Mouse (Mus musculus): ENCODE data around the gene Rbpjl. TPM values are rescaled to one million over a fixed set of nuclear protein-coding genes. Genes with fewer than 3 reads are reported as not detected.
A peak's percentile ranks its signal among the peaks of the same experiment; 100 is the strongest.

Gene Rbpjl
- total RNA-seq, 2 experiments from 2014 or later, result 0.24 to 0.40 TPM

DNA sequence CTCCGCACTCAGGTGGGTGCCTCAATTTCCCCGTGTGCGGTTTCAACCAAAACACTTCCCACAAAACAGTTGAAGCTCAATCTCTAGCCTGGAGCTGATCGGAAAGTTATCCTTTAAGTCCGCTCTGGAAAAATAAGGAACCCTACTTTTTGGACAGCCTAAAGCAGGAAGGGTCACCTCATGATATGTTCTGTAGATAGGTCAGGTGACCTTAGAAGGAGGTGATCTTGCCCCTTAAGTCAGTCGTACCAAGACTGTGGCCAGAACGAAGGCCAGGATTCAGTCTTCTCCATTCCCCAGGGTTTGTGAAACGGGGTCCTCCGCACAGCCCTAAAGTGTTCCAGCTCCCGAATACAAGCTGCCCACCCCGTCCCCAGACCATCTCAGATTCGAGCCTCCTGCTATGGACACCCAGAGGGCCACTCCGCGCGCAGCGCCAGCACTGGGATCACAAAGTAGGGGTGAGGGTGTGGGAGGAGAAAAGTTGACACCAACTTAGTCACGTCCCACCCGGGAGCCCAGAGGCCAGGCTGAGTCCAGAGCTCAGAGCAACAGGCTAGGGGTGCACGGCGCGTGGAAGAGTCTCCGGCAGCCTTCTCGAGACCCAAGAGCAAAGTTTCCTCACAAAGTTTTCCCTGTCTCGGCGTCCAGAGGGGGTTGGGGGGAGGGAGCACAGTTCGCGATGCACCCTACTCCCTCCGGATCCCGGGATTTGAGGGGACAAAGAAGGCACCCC lies 39.5 kb downstream of the Rbpjl start:
- DNase-seq, result no peak
- intact Hi-C loops (cut with DNase I), result no loop called here

DNA sequence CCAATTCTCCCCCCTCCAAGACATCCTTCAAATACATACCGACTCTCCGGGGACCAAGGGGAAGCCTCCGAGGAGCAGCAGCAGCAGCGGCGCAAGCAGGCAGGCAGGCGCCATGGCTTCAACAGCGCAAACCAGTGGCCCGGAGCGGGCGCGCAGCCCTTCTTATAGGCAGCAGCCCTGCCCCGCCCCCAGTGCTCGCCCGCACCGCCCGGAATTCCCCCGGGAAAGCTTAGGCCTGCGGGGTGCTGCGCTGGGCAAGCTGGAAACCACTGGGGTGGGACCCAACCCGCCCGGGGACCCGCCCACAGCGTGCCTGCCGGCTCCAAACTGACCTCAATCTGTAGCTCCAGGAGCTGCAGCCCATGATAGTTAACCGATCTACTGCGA lies 40.1 kb downstream of the Rbpjl start:
- peak; percentile 70 for DNase-seq
- intact Hi-C loops (cut with DNase I), result no loop called here

GRCm38 (mm10) chr2:164443460-164444000 lies 40.6 kb downstream of the Rbpjl start, which contains the start of gene Sdc4:
TSS of gene Sdc4 (minus strand) at chr2:164443887.
- no peak for DNase-seq
- intact Hi-C loops (cut with DNase I), result no loop called here

DNA sequence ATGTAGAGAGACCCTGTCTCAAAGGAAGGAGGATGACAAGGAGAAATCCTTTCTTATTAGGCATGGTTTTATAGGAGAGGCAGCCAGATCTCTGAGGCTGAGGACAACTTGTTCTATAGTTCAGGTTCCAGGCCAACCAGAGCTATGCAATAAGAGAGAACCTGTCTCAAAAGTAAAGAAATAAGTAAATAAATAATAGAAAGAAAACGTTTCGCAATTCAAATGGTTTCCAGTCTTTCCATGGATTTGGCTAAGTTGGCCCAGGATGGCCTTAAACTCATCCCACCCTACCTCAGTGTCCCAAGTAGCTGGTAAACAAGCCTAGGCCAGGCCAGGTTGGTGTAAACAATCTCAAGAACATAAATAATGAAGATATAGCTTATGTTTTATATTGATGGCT lies 41.8 kb downstream of the Rbpjl start:
- no peak for DNase-seq
- intact Hi-C loops (cut with DNase I), result no loop called here

DNA sequence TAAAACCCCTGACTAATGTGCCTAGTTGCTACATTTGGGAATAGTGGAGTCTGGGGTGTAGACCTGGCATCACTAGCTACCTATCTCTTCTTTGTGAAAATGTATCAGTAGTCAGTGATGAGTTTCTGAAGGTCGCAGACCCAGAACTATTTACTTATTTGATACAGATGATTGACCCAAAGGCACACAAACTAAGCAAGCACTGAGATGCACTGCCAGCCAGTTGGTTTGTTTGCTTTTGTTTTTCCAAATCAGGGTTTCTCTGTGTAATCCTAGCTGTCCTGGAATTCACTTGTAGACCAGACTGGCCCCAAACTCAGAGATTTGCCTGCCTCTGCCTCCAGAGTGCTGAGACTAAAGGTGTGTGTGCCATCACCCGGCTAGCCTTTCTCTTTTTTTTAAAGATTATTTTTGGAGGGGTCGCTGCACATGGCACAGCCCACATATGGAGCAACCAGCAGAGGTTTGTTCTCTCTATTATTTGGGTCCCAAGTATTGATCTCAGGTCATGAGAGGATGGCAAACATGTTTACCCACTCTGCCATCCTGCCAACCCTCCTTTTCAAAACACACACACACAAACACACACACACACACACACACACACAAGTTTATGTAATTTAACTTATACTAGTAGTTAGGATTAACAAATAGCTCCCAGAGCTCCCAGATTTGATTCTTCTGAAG lies 42.6 kb downstream of the Rbpjl start:
- intact Hi-C loops (cut with DNase I), result no loop called here
- no peak for DNase-seq

GRCm38 (mm10) chr2:164446086-164446469 lies 43.1 kb downstream of the Rbpjl start:
- no peak for DNase-seq
- intact Hi-C loops (cut with DNase I), result no loop called here

DNA sequence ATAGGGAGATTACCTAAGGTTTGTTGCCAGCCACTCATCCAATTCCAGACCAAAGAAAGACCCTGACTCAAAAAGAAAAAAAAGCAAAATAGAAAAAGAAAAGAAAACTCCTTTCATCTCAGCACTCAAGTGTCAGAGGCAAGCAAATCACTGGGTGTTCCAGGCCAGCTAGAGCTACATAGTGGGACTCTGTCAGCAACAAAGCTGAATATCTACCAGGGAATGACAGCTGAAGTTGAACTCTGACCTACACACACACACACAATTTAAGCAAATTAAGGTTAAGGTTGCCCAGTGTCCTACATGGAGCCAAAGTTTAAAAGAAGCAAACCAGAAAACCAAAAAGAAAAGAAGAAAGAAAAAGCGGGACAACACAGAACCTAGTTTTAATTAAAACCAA lies 45.2 kb downstream of the Rbpjl start:
- intact Hi-C loops (cut with DNase I), result no loop called here
- no peak for DNase-seq

DNA sequence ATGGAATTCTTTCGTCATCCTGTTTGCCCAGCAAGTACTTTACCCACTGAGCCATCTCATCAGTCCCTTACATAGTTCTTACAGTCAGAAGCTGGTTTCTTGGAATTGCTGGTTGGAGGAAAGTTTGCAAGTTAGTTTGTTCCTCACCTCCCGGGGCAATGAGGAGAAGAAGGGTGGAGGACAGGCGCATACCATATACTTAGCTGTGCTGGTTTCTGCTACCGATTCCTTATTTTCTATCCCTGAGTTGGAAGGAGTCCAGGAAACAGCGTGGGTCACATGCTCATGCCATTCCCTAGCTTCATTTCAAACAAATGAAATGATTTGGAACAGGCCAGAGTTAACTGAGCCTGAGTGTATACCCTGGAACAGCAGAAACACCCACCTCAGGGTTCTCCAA lies 46.0 kb downstream of the Rbpjl start:
- intact Hi-C loops (cut with DNase I), result no loop called here
- no peak for DNase-seq

GRCm38 (mm10) chr2:164449341-164450042 lies 46.6 kb downstream of the Rbpjl start:
- DNase-seq, result no peak
- intact Hi-C loops (cut with DNase I), result no loop called here

DNA sequence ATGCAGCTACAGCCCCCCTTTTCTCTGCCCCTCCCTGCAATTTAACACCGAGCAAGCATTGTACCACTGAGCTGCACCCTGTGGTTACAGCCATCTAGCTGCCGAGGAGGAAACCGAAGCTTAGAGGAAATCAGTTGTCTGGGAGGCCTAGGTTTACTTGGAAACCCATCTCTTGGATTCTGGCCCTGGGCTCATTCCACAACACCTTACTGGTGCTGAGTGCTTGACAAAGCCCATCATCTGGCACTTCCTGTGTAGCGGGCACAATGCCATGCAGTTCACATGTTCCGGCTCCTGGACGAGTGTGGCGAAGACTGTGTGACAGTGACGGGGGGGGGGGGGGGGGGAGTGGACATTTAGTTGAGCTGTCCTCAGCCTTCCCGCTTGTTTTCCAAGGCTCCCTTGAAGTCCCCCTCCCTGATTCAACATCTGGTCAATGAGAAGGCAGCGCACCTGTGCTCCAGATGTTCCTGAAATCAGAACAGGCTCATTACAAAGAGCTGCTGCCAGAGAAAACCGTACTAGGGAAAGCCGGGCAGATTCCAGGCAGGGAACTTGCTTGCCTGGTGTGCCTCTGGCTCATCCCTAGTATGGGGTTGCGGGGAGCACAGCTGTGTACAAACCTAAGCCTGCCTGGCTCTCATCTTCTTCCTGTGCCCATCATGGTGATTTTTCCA lies 49.2 kb downstream of the Rbpjl start:
- intact Hi-C loops (cut with DNase I), result no loop called here
- no peak for DNase-seq

- no peak for DNase-seq
- intact Hi-C loops (cut with DNase I), result no loop called here
Measured at GRCm38 (mm10) chr2:164453047-164453757, 50.3 kb downstream of the Rbpjl start.

DNA sequence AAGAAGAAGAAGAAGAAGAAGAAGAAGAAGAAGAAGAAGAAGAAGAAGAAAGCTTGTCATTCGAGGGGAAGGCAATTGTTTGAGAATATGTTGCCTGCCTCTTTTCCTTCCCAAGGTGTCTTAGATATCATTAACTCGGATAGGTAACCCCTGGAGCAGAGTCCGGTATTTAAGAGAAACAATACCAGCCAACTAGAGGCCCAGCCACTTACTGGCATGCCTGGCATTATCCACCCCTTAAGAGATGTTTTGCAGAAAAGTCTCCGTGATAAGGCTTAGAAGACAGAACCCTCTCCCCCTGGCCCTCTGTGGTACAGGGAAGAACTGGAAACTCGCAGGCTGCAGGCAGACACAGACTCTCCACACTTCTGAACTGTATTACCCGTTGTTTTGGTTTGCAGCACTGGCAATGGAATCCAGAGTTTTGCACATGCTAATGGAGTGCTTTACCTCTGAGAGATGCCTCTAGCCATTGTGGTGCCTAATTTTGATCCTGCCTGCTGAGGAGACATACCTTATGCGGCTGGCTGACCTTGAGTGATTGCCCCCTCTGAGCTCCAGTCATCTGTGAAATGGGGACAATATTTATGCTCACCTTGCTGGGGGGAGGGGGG lies 51.1 kb downstream of the Rbpjl start:
- intact Hi-C loops (cut with DNase I), result no loop called here
- no peak for DNase-seq

DNA sequence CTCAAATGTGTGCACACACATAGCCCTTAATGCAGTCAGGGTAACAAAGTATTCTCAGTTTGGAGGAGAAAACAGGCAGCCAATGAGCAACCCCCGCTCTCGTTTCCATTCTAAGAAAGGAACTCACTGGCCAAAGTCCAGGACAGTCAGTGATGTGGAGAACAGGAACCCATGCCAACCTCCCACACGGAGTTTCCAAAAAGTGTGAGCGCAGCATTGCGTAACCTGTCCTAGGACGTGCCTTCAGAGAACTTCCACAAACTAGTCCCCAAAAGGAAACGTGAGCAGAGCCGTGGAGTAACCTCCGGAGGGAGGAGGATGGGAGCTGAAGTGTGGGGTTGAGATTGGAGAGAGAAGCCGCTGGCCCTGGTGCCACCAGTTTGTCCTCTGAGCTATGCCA lies 51.9 kb downstream of the Rbpjl start:
- no peak for DNase-seq
- intact Hi-C loops (cut with DNase I), result loop anchor here (5.0 kb wide), 1 partner anchor 38 kb away; no protein-coding TSS in a partner anchor

- no peak for DNase-seq
- intact Hi-C loops (cut with DNase I), result loop anchor here (5.0 kb wide), 1 partner anchor 38 kb away; no protein-coding TSS in a partner anchor
Measured at GRCm38 (mm10) chr2:164455421-164456190, 52.7 kb downstream of the Rbpjl start.

- intact Hi-C loops (cut with DNase I), result loop anchor here (5.0 kb wide), 1 partner anchor 39 kb away; no protein-coding TSS in a partner anchor
- no peak for DNase-seq
Measured at GRCm38 (mm10) chr2:164456413-164456812, 53.5 kb downstream of the Rbpjl start.

DNA sequence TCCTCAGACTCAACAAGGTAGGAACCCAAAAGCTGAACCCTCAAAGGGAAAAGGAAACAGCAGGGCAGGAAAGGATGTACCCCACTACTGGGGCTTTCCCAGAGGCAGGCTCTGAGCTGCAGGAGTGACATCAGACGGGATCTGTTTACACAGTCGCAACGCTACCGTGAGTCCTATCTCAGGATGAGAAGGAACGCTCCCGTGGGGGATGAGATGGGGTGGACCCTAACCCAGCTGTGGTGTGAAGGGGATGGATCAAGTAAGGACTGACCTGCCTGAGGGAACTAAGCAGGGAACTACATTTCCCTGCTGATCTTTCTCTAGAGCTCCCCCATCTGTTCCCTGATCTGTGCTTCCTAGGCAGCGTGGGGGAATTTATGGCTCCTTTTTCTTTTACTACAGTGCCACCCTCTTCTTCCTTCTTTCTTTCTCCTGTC lies 53.9 kb downstream of the Rbpjl start, which contains the start of gene Sys1:
TSS of gene Sys1 (plus strand) at position 101 of the 437 bp plus-strand sequence.
- intact Hi-C loops (cut with DNase I), result loop anchor here (5.0 kb wide), 1 partner anchor 40 kb away; no protein-coding TSS in a partner anchor
- no peak for DNase-seq

DNA sequence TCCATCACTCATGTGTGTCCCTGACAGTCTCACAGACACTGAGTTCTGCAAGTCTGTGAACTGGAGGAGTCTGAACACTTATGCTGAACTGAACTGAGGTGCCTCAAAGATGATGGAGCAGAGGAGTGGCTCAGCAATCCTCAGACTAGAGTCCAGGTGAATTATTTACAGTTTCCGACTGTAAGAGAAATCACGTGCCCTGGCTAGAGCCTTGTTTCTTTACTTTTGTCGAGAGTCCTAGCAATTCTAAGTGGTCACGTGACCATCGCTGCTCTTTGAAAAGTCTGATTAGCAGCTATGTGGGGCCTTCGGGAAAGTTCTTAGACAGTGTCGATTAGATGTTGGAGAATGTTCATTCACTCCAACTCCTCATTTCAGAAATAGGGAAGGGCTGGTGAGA lies 55.0 kb downstream of the Rbpjl start:
- DNase-seq, result no peak
- intact Hi-C loops (cut with DNase I), result loop anchor here (5.0 kb wide), 1 partner anchor 41 kb away; no protein-coding TSS in a partner anchor

DNA sequence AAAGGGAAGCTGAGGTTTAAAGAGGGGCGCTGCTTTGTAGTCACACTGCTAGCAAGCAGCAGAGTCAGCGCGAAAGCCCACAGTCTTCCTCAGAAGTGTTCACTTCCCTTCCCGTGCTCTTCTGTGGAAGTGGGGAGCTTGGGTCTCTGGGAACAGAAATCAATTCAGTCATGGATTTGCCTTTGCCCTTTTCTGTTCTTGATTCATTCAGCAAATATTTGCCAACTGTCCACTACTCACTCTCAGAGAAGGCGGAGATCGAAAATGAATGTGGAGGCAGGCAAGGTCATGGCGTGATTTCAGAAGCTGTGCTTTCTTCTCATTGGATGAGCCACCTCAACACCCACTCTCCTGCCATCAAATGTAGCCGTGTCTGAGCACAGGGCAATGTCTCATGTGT lies 55.6 kb downstream of the Rbpjl start:
- intact Hi-C loops (cut with DNase I), result loop anchor here (5.0 kb wide), 1 partner anchor 41 kb away; no protein-coding TSS in a partner anchor

More for the DNA sequence above, 55.6 kb downstream of the Rbpjl start:
- no peak for DNase-seq
